Mouse (Mus musculus) MEL (cell line): ENCODE results near the gene Tmem214. TPM values are rescaled to one million over a fixed set of nuclear protein-coding genes. Genes with fewer than 3 reads are reported as not detected.

Experiments
- DNase-seq: peaks from one replicate; pipeline ENCODE4 v3.0.0; 2011; ENCODE audit warnings: low read depth, low spot score
- H3K27ac ChIP-seq: 2 replicates; pipeline ENCODE4 v1.5.1; 2012; ENCODE audit warnings: low read depth, mild to moderate bottlenecking, control low read depth, low read length, moderate library complexity; ENCODE audit not compliant: control insufficient read depth
- H3K27me3 ChIP-seq, 2 experiments: fragments of 150-350 bp in 1 of 2; sonication (generic) in 1 of 2; 2 replicates each; pipeline ENCODE4 v1.6.1; 2012; ENCODE audit warnings: low read length in 2 of 2, mild to moderate bottlenecking in 2 of 2, improper control_type of control experiment in 1 of 2, moderate library complexity in 1 of 2; ENCODE audit not compliant: insufficient read depth in 2 of 2, control insufficient read depth in 1 of 2
- H3K36me3 ChIP-seq, 2 experiments: 2 replicates each; pipeline ENCODE4 v1.6.1; 2012 to 2014; ENCODE audit warnings: low read length in 2 of 2, improper control_type of control experiment in 1 of 2, inconsistent platforms in 1 of 2, mild to moderate bottlenecking in 1 of 2; ENCODE audit not compliant: insufficient read depth in 2 of 2, control insufficient read depth in 1 of 2
- H3K4me1 ChIP-seq, 2 experiments: fragments of 150-350 bp in 1 of 2; sonication (generic) in 1 of 2; 2 replicates each; pipeline ENCODE4 v1.6.1; 2012; ENCODE audit warnings: low read length in 2 of 2, improper control_type of control experiment in 1 of 2, mild to moderate bottlenecking in 1 of 2; ENCODE audit not compliant: insufficient read depth in 2 of 2, control insufficient read depth in 1 of 2
- H3K4me3 ChIP-seq, 2 experiments: fragments of 150-350 bp in 1 of 2; sonication (generic) in 1 of 2; 2 replicates each; pipeline ENCODE4 v1.5.1; 2012; ENCODE audit warnings: low read depth in 2 of 2, low read length in 2 of 2, mild to moderate bottlenecking in 2 of 2, moderate library complexity in 2 of 2, control low read depth in 1 of 2, improper control_type of control experiment in 1 of 2; ENCODE audit not compliant: control insufficient read depth in 1 of 2, insufficient read depth in 1 of 2
- H3K79me2 ChIP-seq: 2 replicates; pipeline ENCODE4 v1.6.1; 2012; ENCODE audit warnings: mild to moderate bottlenecking, low read length, moderate library complexity; ENCODE audit not compliant: control insufficient read depth, poor library complexity, insufficient read depth
- H3K9ac ChIP-seq: 2 replicates; pipeline ENCODE4 v1.6.1; 2012; ENCODE audit warnings: low read depth, mild to moderate bottlenecking, control low read depth, low read length, moderate library complexity; ENCODE audit not compliant: control insufficient read depth, poor library complexity, severe bottlenecking
- H3K9me3 ChIP-seq: fragments of 150-350 bp; sonication (generic); replicated peaks from 2 replicates; pipeline ENCODE4 v1.6.1; 2012; ENCODE audit warnings: mild to moderate bottlenecking, low read length, improper control_type of control experiment, moderate library complexity; ENCODE audit not compliant: insufficient read depth
- BHLHE40 ChIP-seq: IDR thresholded peaks from 2 replicates; pipeline ENCODE4 v1.6.1; 2012; ENCODE audit warnings: low read depth, mild to moderate bottlenecking, inconsistent platforms, low read length, improper control_type of control experiment, borderline replicate concordance
- CHD1 ChIP-seq: IDR thresholded peaks from 2 replicates; pipeline ENCODE4 v1.6.1; 2012; ENCODE audit warnings: low read depth, mild to moderate bottlenecking, inconsistent platforms, low read length, improper control_type of control experiment
- CHD2 ChIP-seq: IDR thresholded peaks from 2 replicates; pipeline ENCODE4 v1.6.1; 2011; ENCODE audit warnings: low read length, improper control_type of control experiment
- CTCF ChIP-seq, 3 experiments: IDR thresholded peaks in 2 of 3; conservative IDR thresholded peaks in 1 of 3; 2 replicates each; pipeline ENCODE4 v1.5.1; 2011 to 2012; ENCODE audit warnings: low read length in 3 of 3, low read depth in 2 of 3, mild to moderate bottlenecking in 2 of 3, improper control_type of control experiment in 1 of 3, inconsistent platforms in 1 of 3, mixed read lengths in 1 of 3, moderate library complexity in 1 of 3; ENCODE audit not compliant: control insufficient read depth in 1 of 3, insufficient read depth in 1 of 3, poor library complexity in 1 of 3, severe bottlenecking in 1 of 3
- E2F4 ChIP-seq: IDR thresholded peaks from 2 replicates; pipeline ENCODE4 v1.6.1; 2011; ENCODE audit warnings: low read depth, low read length, improper control_type of control experiment, borderline replicate concordance
- ELF1 ChIP-seq: IDR thresholded peaks from 2 replicates; pipeline ENCODE4 v1.6.1; 2014; ENCODE audit warnings: low read depth, mild to moderate bottlenecking, inconsistent platforms, low read length, improper control_type of control experiment, moderate library complexity
- GABPA ChIP-seq: IDR thresholded peaks from 2 replicates; pipeline ENCODE4 v1.6.1; 2012; ENCODE audit warnings: low read depth, mild to moderate bottlenecking, inconsistent platforms, low read length, improper control_type of control experiment, moderate library complexity
- GATA1 ChIP-seq: IDR thresholded peaks from 2 replicates; pipeline ENCODE4 v1.6.1; 2011; ENCODE audit warnings: low read depth, low read length, improper control_type of control experiment
- MAFK ChIP-seq: IDR thresholded peaks from 2 replicates; pipeline ENCODE4 v1.6.1; 2011; ENCODE audit warnings: low read depth, mild to moderate bottlenecking, low read length, improper control_type of control experiment, borderline replicate concordance
- MAX ChIP-seq: IDR thresholded peaks from 2 replicates; pipeline ENCODE4 v1.6.1; 2011; ENCODE audit warnings: low read length, improper control_type of control experiment
- MEF2A ChIP-seq: IDR thresholded peaks from 2 replicates; pipeline ENCODE4 v1.6.1; 2014; ENCODE audit warnings: low read depth, mild to moderate bottlenecking, inconsistent platforms, low read length, improper control_type of control experiment; ENCODE audit not compliant: poor library complexity, insufficient replicate concordance, severe bottlenecking; ENCODE audit errors: extremely low read depth
- MYB ChIP-seq: IDR thresholded peaks from 2 replicates; pipeline ENCODE4 v1.6.1; 2011; ENCODE audit warnings: mild to moderate bottlenecking, low read depth, low read length, improper control_type of control experiment
- NELFE ChIP-seq: IDR thresholded peaks from 2 replicates; pipeline ENCODE4 v1.6.1; 2011; ENCODE audit warnings: low read depth, low read length, improper control_type of control experiment
- NRF1 ChIP-seq: IDR thresholded peaks from 2 replicates; pipeline ENCODE4 v1.6.1; 2014; ENCODE audit warnings: low read depth, mild to moderate bottlenecking, inconsistent platforms, low read length, improper control_type of control experiment, moderate library complexity; ENCODE audit not compliant: poor library complexity, insufficient read depth, severe bottlenecking
- POLR2AphosphoS2 ChIP-seq: IDR thresholded peaks from 2 replicates; pipeline ENCODE4 v1.6.1; 2011; ENCODE audit warnings: low read length, improper control_type of control experiment
- POLR2AphosphoS5 ChIP-seq: IDR thresholded peaks from 2 replicates; pipeline ENCODE4 v1.6.1; 2012; ENCODE audit warnings: low read depth, borderline replicate concordance, mild to moderate bottlenecking, inconsistent platforms, low read length, moderate library complexity, mixed read lengths
- RAD21 ChIP-seq: IDR thresholded peaks from 2 replicates; pipeline ENCODE4 v1.6.1; 2011; ENCODE audit warnings: mild to moderate bottlenecking, low read depth, low read length, improper control_type of control experiment
- RCOR1 ChIP-seq: IDR thresholded peaks from 2 replicates; pipeline ENCODE4 v1.6.1; 2012; ENCODE audit warnings: low read depth, mild to moderate bottlenecking, inconsistent platforms, low read length, improper control_type of control experiment
- SIN3A ChIP-seq: IDR thresholded peaks from 2 replicates; pipeline ENCODE4 v1.6.1; 2012; ENCODE audit warnings: low read length, improper control_type of control experiment, inconsistent platforms
- SMC3 ChIP-seq: IDR thresholded peaks from 2 replicates; pipeline ENCODE4 v1.6.1; 2011; ENCODE audit warnings: low read depth, low read length, improper control_type of control experiment
- UBTF ChIP-seq: IDR thresholded peaks from 2 replicates; pipeline ENCODE4 v1.6.1; 2012; ENCODE audit warnings: low read depth, mild to moderate bottlenecking, inconsistent platforms, low read length, improper control_type of control experiment, moderate library complexity, borderline replicate concordance; ENCODE audit not compliant: insufficient read depth
- USF1 ChIP-seq: IDR thresholded peaks from 2 replicates; pipeline ENCODE4 v1.6.1; 2014; ENCODE audit warnings: low read depth, mild to moderate bottlenecking, inconsistent platforms, low read length, improper control_type of control experiment, moderate library complexity
- USF2 ChIP-seq, 2 experiments: IDR thresholded peaks; 2 replicates each; pipeline ENCODE4 v1.6.1; 2011 to 2012; ENCODE audit warnings: improper control_type of control experiment in 2 of 2, low read length in 2 of 2, borderline replicate concordance in 1 of 2, inconsistent platforms in 1 of 2, low read depth in 1 of 2, mild to moderate bottlenecking in 1 of 2; ENCODE audit not compliant: insufficient read depth in 1 of 2
- polyA plus RNA-seq, 2 experiments: library from polyadenylated mRNA; stranded (reverse) in 1 of 2; unstranded in 1 of 2; fragments of >175 nt in 1 of 2; fragments of >200 nt in 1 of 2; gene quantifications; 2 replicates each; pipeline versions ENCODE4 v1.2.1 to v1.2.4; 2012; ENCODE audit warnings: low replicate concordance in 2 of 2, low read depth in 1 of 2; ENCODE audit not compliant: insufficient read length in 2 of 2, insufficient read depth in 1 of 2, missing spikeins in 1 of 2
- total RNA-seq: library from RNA; depleted of rRNA; stranded (reverse); fragments of 300-350 nt; gene quantifications from 2 replicates; pipeline ENCODE4 v1.2.3, GENCODE M21; 2012

The Tmem214 gene
- total and polyA plus RNA-seq, 3 experiments, result 50.5 to 170 (median 101) TPM

DNA sequence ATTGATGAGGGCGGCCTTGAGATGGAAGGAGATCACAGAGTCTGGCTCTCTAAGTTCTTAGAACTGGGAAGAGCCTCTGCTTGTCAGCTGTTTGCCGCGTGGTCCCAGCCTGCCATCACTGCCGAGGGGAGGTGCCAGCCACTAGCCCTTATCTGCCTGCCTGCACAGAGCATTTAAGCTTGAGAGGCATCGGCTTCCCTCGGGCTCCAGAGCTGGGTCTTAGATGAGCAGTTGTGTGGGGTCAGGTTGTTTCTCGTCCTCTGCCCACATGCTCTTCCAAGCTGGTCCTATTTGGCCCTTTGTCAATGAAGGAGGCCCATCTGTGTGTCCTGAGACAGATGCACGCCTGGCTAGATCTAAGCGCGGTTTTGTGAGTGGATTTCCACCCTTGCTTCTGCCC lies 42.6 kb upstream of the Tmem214 start:
- no peaks in the 10 kb centered on the region for H3K79me2 ChIP-seq

DNA sequence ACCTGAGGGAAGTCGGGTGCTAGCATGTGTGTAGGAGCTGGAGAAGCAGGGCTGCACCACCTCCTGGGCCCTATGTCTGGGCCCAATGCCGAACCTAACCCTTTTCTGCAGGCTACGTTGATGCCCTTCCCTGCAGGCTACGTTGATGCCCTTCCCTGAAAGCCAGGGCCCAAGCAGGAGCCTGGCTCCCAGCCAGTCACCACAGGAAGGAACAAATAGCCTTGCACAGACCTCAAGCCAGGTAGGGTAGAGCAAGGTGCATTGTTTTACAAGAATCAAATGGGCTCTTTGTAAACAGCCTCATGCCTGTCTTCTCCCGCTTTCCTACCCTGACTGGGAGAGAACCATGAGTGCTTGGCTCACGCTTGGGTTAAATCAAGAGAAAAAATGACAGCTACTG lies 42.0 kb upstream of the Tmem214 start:
- no peak overlapping the region for H3K27ac ChIP-seq
- no peaks in the 10 kb centered on the region for H3K9me3 ChIP-seq
- no peaks in the 10 kb centered on the region for H3K36me3 ChIP-seq
- H3K9ac ChIP-seq, result no peak overlapping the region
- peaks cover 8 to 16% of the 10 kb centered on the region in 2 experiments for H3K27me3 ChIP-seq
- no peaks in the 10 kb centered on the region for H3K79me2 ChIP-seq
- DNase-seq, result no peak
- no peak overlapping the region for H3K4me3 ChIP-seq
- H3K4me1 ChIP-seq, result no peaks in the 10 kb centered on the region
- TF ChIP-seq NELFE, result no peak
- no peak for TF ChIP-seq BHLHE40
- no peak for TF ChIP-seq POLR2AphosphoS5
- TF ChIP-seq GABPA, result no peak
- no peak for TF ChIP-seq ELF1
- TF ChIP-seq NRF1, result no peak
- no peak for TF ChIP-seq CTCF (IDR thresholded peaks at IDR 0.05 in 2 of 3, conservative IDR thresholded peaks at IDR 0.05 in 1 of 3; ENCODE audit: control insufficient read depth in 1 of 3, insufficient read depth in 1 of 3, low read depth in 2 of 3, low read length in 3 of 3, poor library complexity in 1 of 3, severe bottlenecking in 1 of 3)
- TF ChIP-seq E2F4, result no peak
- no peak for TF ChIP-seq RCOR1
- TF ChIP-seq MYB, result no peak
- TF ChIP-seq SIN3A, result no peak
- TF ChIP-seq MAX, result no peak
- no peak for TF ChIP-seq UBTF
- no peak for TF ChIP-seq SMC3
- TF ChIP-seq RAD21, result no peak
- TF ChIP-seq MEF2A, result no peak
- TF ChIP-seq GATA1, result no peak
- no peak for TF ChIP-seq USF1

More for the DNA sequence above, 42.6 kb upstream of the Tmem214 start:
- no peak for DNase-seq
- TF ChIP-seq POLR2AphosphoS2 (no peak), MAFK (no peak), CHD2 (no peak), CHD1 (no peak), USF2 (IDR thresholded peaks at IDR 0.05; ENCODE audit: borderline replicate concordance in 1 of 2, insufficient read depth in 1 of 2, low read depth in 1 of 2, low read length in 2 of 2) (no peak), MYB (no peak), E2F4 (no peak)
- no peak overlapping the region for H3K4me3 ChIP-seq
- H3K27ac ChIP-seq, result no peak overlapping the region
- no peaks in the 10 kb centered on the region for H3K4me1 ChIP-seq
- H3K9ac ChIP-seq, result no peak overlapping the region
- H3K36me3 ChIP-seq, result no peaks in the 10 kb centered on the region
- H3K9me3 ChIP-seq, result no peaks in the 10 kb centered on the region
- H3K27me3 ChIP-seq, result peaks cover 10 to 20% of the 10 kb centered on the region in 2 experiments
